Mouse (Mus musculus) frontal cortex, postnatal 25 days (tissue): ENCODE results near the gene Nudt17.
"Not testable (repeated sequence)": the region's sequence is repeated elsewhere in the genome, so short reads cannot be mapped to it uniquely, and the experiment has no call there.

ENCODE experiments used
- DNase-seq, 2 experiments: peaks; one replicate each; pipeline ENCODE4 v3.0.0; 2022; ENCODE audit warnings: low spot score in 2 of 2

Nudt17 gene

GRCm38 (mm10) chr3:96671519-96671918, 36.8 kb downstream of the Nudt17 start:
- DNase-seq: no peak

- DNase-seq: peak; percentile 29 to 34
Measured at GRCm38 (mm10) chr3:96669727-96670468, 38.5 kb downstream of the Nudt17 start, which contains the start of gene Ankrd35. Ankrd35 (plus strand) TSS chr3:96670131.

GRCm38 (mm10) chr3:96668424-96669067, 39.8 kb downstream of the Nudt17 start:
- DNase-seq: no peak

- no peak for DNase-seq
Measured at GRCm38 (mm10) chr3:96667316-96667715, 41.0 kb downstream of the Nudt17 start.

GRCm38 (mm10) chr3:96666916-96667315, 41.4 kb downstream of the Nudt17 start:
- DNase-seq: no peak

GRCm38 (mm10) chr3:96665732-96666363, 42.5 kb downstream of the Nudt17 start:
- not testable (repeated sequence) for DNase-seq

GRCm38 (mm10) chr3:96663432-96664239, 44.7 kb downstream of the Nudt17 start:
- peak; percentile 89 to 90 for DNase-seq

GRCm38 (mm10) chr3:96662731-96663316, 45.5 kb downstream of the Nudt17 start:
- DNase-seq: no peak

- DNase-seq: no peak
Measured at GRCm38 (mm10) chr3:96660901-96661300, 47.5 kb downstream of the Nudt17 start.
